Mouse (Mus musculus) skeletal muscle tissue, adult 2 months (tissue): ENCODE measurements around the gene Ube4b.

Experiments used
- DNase-seq: peaks from one replicate; pipeline ENCODE4 v3.0.0-alpha.2; 2012; ENCODE audit warnings: low read depth, low spot score

Gene Ube4b

GRCm38 (mm10) chr4:149338137-149338536 is 88.4 kb downstream of the Ube4b start:
- DNase-seq = no peak

- peak; percentile 62 for DNase-seq
Observed at GRCm38 (mm10) chr4:149337353-149337752, 89.2 kb downstream of the Ube4b start.

- DNase-seq = no peak
Observed at GRCm38 (mm10) chr4:149336302-149336701, 90.2 kb downstream of the Ube4b start.

- no peak for DNase-seq
Observed at GRCm38 (mm10) chr4:149334881-149335280, 91.7 kb downstream of the Ube4b start.

- no peak for DNase-seq
Observed at GRCm38 (mm10) chr4:149332726-149333125, 93.8 kb downstream of the Ube4b start.

- DNase-seq = no peak
Observed at GRCm38 (mm10) chr4:149330495-149330894, 96.1 kb downstream of the Ube4b start.

- no peak for DNase-seq
Observed at GRCm38 (mm10) chr4:149328735-149329134, 97.8 kb downstream of the Ube4b start.

- DNase-seq = no peak
Observed at GRCm38 (mm10) chr4:149327281-149327680, 99.3 kb downstream of the Ube4b start.

- no peak for DNase-seq
Observed at GRCm38 (mm10) chr4:149325411-149326162, 101.0 kb downstream of the Ube4b start.

GRCm38 (mm10) chr4:149323730-149324129 is 102.8 kb downstream of the Ube4b start:
- peak; percentile 88 for DNase-seq

GRCm38 (mm10) chr4:149322718-149323117 is 103.8 kb downstream of the Ube4b start:
- no peak for DNase-seq

GRCm38 (mm10) chr4:149322286-149322685 is 104.3 kb downstream of the Ube4b start:
- DNase-seq = no peak

GRCm38 (mm10) chr4:149319088-149319487 is 107.5 kb downstream of the Ube4b start:
- DNase-seq = no peak

- no peak for DNase-seq
Observed at GRCm38 (mm10) chr4:149317387-149317786, 109.2 kb downstream of the Ube4b start.

GRCm38 (mm10) chr4:149314275-149314837 is 112.2 kb downstream of the Ube4b start:
- DNase-seq = no peak

GRCm38 (mm10) chr4:149313558-149314253 is 112.8 kb downstream of the Ube4b start:
- DNase-seq = peak; percentile 81

- peak; percentile 77 for DNase-seq
Observed at GRCm38 (mm10) chr4:149311996-149312395, 114.6 kb downstream of the Ube4b start.

- DNase-seq = no peak
Observed at GRCm38 (mm10) chr4:149308491-149308820, 118.1 kb downstream of the Ube4b start.

GRCm38 (mm10) chr4:149307596-149308490 is 118.7 kb downstream of the Ube4b start, which contains the start of gene Kif1b:
Kif1b (minus strand) TSS chr4:149307693.
- peak; percentile 99 for DNase-seq

- peak; percentile 89 for DNase-seq
Observed at GRCm38 (mm10) chr4:149306712-149307595, 119.6 kb downstream of the Ube4b start.
